Mouse (Mus musculus) ES-Bruce4 (cell line): ENCODE data around the gene Gabrr1.
"Not testable (repeated sequence)": the region's sequence is repeated elsewhere in the genome, so short reads cannot be mapped to it uniquely, and the experiment has no call there.

Source experiments
- CTCF ChIP-seq: IDR thresholded peaks from one replicate; pipeline ENCODE4 v1.8.1; 2011; ENCODE audit warnings: low read depth, low read length
- EP300 ChIP-seq: IDR thresholded peaks from 2 replicates; pipeline ENCODE4 v1.6.1; 2011; ENCODE audit warnings: low read depth, low read length; ENCODE audit not compliant: insufficient read depth
- POLR2A ChIP-seq: IDR thresholded peaks from one replicate; pipeline ENCODE4 v1.8.1; 2011; ENCODE audit warnings: low read length; ENCODE audit not compliant: insufficient read depth

DNA sequence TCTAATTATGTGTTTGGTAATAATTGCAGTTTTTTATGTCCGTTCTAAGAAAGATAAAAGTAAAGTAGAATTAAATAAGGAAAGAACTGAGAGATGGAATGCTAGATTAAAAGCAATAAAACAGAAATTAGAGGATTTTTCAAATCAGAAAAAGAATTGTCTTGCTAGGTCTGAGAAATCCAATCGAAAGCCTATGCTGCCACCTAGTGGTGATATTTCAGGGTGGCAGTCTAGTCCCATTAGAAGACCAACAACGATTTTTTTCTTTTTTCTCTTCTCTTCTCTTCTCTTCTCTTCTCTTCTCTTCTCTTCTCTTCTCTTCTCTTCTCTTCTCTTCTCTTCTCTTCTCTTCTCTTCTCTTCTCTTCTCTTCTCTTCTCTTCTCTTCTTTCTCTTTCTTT, 13.2 kb upstream of the Gabrr1 start:
- peak; percentile 37 for TF ChIP-seq CTCF
- not testable (repeated sequence) for TF ChIP-seq POLR2A, EP300
